Mouse (Mus musculus) left cerebral cortex, postnatal 10 days (tissue): ENCODE data around the gene Fsd2. TPM values are rescaled to one million over a fixed set of nuclear protein-coding genes. Genes with fewer than 3 reads are reported as not detected.
A peak's percentile ranks its signal among the peaks of the same experiment; 100 is the strongest.

Source experiments
- DNase-seq, 2 experiments: peaks; one replicate each; pipeline ENCODE4 v3.0.0; 2021 to 2022; ENCODE audit warnings: low spot score in 2 of 2, mixed read lengths in 1 of 2; ENCODE audit errors: extremely low spot score in 1 of 2
- intact Hi-C: fragments of 180-260 bp; cut with DNase I; formaldehyde crosslinking; loops from one replicate; pipeline ENCODE4 v1.15.1; 2025
- total RNA-seq, 2 experiments: library from RNA; stranded (reverse); gene quantifications; 2 replicates each; pipeline ENCODE4 v1.2.3; 2021

The Fsd2 gene
- total RNA-seq, result under 1 TPM; 0.09 to 0.10 TPM

- DNase-seq, result no peak
- intact Hi-C loops, result no loop called here
Observed at GRCm38 (mm10) chr7:81566892-81567291, at the start of gene Fsd2. Gene Fsd2 (minus strand): TSS chr7:81566944.

- no peak for DNase-seq
- intact Hi-C loops, result no loop called here
Observed at GRCm38 (mm10) chr7:81615031-81615430, 48.3 kb upstream of the Fsd2 start.

- DNase-seq, result no peak
- intact Hi-C loops, result no loop called here
Observed at GRCm38 (mm10) chr7:81612856-81613635, 46.3 kb upstream of the Fsd2 start.

DNA sequence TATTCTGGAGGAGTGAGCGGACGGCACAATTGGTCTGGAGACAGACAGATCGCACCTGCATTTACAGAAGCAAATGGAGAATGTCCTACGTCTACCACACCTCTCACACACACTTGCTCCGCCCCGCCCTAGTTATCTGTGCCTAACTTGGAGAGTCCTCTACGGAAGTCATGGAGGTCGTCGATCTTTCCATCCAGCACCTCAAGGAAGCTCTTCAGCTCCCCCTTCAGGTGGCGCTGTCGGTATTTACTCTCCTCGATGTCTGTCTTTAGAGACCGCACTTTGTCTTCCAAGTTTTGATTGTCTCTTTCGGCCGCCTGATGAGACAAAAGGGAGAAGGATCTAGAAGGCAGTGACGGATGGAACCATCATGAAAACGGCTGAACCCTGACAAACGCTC, 43.4 kb upstream of the Fsd2 start:
- intact Hi-C loops, result no loop called here
- peak in 1 of 2 experiments; percentile 46 for DNase-seq

- DNase-seq, result no peak
- intact Hi-C loops, result no loop called here
Observed at GRCm38 (mm10) chr7:81606452-81606851, 39.7 kb upstream of the Fsd2 start.

- intact Hi-C loops, result no loop called here
- DNase-seq, result no peak
Observed at GRCm38 (mm10) chr7:81605489-81605888, 38.7 kb upstream of the Fsd2 start.

GRCm38 (mm10) chr7:81604991-81605390, 38.2 kb upstream of the Fsd2 start:
- intact Hi-C loops, result no loop called here
- DNase-seq, result no peak

GRCm38 (mm10) chr7:81599379-81600280, 32.9 kb upstream of the Fsd2 start:
- DNase-seq, result peak in 1 of 2 experiments; percentile 14
- intact Hi-C loops, result no loop called here

- intact Hi-C loops, result no loop called here
- no peak for DNase-seq
Observed at GRCm38 (mm10) chr7:81597660-81598059, 30.9 kb upstream of the Fsd2 start.

DNA sequence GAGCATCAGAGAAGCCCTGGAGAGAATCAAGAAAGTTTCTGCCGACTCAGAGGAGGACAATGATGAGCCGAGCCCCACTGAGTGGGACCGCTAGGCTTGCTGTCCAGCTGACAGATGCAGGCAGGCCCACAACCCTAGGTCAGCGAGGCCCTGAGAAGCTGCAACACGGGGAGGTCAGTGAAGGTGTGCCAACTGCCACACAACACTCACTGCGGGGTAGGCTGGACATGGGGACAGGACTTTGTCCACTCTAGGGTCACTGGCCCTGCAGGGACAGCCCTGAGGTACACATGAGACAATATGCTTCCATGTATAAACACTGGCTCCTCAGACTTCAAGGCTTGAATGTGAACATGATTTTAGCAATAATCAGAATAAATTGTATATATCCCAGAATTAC, 29.3 kb upstream of the Fsd2 start:
- no peak for DNase-seq
- intact Hi-C loops, result no loop called here

DNA sequence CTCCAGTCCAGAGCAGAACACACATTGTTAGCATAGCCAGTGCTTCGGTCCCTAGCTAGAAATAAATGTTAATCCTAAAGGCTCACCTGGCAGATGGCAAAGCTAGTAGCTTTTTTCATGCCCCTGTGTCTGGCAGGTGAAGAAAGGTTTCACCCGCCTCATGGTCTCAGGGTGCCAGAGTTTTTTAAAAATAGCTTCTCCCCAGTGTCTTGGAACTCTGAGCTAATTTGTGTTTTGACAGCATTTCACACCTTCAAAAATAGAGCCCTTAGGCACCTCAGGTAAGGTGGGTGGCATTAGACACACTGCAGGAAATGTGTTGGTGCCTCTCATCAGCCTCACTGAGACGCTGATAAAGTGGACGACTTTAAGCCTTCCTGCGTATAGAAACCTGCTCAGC, 28.3 kb upstream of the Fsd2 start:
- intact Hi-C loops, result no loop called here
- DNase-seq, result no peak

DNA sequence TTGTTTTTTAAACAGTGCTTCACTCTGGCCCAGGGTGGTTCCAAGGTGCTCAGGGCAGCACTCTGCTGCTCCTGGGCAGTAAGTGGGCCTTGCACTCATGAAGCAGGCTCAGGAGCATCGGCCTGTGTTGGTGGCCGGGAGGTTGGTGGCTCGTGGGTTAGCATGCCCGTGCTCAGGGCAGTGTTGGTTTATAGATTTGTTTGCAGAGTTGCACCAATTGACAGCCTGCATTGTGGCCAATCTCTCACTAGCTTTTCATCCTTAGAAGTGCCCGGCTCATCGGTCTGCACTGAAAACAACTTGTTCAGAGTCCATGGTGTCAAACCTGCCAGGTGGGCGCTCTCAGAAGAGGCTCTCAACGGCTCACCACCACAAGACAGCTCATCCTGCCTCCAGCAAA, 26.6 kb upstream of the Fsd2 start:
- intact Hi-C loops, result no loop called here
- DNase-seq, result no peak

DNA sequence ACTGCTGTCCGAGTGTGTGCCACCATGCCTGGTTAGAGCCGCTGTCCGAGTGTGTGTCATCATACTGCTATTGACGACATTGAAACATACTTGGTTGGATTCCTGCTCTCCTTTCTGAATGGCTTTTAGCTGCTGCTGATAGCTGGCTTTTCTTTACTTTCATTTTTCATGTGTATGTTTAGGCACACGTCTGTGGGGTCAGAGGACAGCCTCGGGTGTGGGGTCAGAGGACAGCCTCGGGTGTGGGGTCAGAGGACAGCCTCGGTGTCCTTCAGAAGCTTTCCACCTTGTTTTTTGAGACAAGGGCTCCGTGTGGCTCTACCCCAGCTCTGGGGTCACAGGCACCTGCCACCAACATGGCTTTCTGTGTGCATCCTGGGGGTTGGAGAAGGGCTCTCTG, 25.9 kb upstream of the Fsd2 start:
- DNase-seq, result no peak
- intact Hi-C loops, result no loop called here

DNA sequence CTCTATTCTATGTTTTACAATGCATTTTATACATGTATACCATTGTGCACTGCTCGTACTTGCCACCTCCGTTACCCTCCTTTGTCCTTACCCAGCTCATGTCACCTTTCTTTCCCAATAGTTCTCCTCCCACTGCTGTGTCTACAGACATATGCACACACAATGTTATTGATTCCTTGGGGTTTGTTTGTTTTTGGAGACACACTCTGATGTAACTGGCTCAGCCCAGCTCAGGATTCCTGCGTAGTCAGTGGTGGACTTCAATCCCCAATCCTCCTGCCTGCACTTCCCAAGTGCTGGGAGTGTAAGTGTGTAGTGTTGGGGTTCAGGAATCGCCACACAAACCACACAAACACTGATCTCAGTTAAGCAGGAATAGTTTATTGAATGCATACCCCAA, 20.5 kb upstream of the Fsd2 start:
- no peak for DNase-seq
- intact Hi-C loops, result no loop called here

- DNase-seq, result no peak
- intact Hi-C loops, result no loop called here
Observed at GRCm38 (mm10) chr7:81585326-81585725, 18.6 kb upstream of the Fsd2 start.

GRCm38 (mm10) chr7:81583512-81583911, 16.8 kb upstream of the Fsd2 start:
- intact Hi-C loops, result no loop called here

GRCm38 (mm10) chr7:81579312-81579711, 12.6 kb upstream of the Fsd2 start:
- intact Hi-C loops, result loop anchor here (10.0 kb wide), 2 partner anchors 125 to 185 kb away; partner anchors contain the start of genes Cpeb1 and Ramac
- no peak for DNase-seq

More at GRCm38 (mm10) chr7:81583512-81583911, 16.8 kb upstream of the Fsd2 start:
- DNase-seq, result no peak

- intact Hi-C loops, result loop anchor here (10.0 kb wide), 2 partner anchors 124 to 186 kb away; partner anchors contain the start of genes Cpeb1 and Ramac
Observed at GRCm38 (mm10) chr7:81578413-81578812, 11.7 kb upstream of the Fsd2 start.

GRCm38 (mm10) chr7:81577872-81578271, 11.1 kb upstream of the Fsd2 start:
- intact Hi-C loops, result loop anchor here (10.0 kb wide), 2 partner anchors 123 to 187 kb away; partner anchors contain the start of genes Cpeb1 and Ramac

More at GRCm38 (mm10) chr7:81578413-81578812, 11.7 kb upstream of the Fsd2 start:
- DNase-seq, result no peak

More at GRCm38 (mm10) chr7:81577872-81578271, 11.1 kb upstream of the Fsd2 start:
- DNase-seq, result no peak
